Mouse (Mus musculus): ENCODE data around the gene Cep170. TPM values are rescaled to one million over a fixed set of nuclear protein-coding genes. Genes with fewer than 3 reads are reported as not detected.

The Cep170 gene
- polyA plus RNA-seq, 1 experiment, result 12.1 TPM

DNA sequence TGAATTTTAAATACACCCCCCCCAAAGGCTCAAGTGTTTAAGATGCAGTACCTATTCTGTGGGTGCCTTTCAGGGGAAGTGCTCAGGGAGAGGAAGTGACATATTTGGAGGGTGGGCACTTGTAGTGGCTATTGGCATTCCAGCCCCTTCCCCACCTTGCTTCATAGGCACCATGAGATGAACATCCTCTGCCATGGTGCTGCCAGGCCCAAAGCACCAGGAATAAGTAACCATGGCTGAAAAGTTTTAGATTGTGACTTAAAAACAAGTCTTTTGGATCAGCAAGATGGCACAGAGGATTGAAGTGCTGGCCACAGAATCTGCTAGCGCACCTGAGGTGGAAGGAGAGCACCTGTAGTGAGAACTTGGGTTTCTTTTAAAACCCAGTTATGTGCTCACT lies 113.6 kb downstream of the Cep170 start:
- Histone ChIP-seq H3K4me3 (replicated peaks; ENCODE audit: control insufficient read depth, low read depth, low read length) (no peak overlapping the region), H3K27ac (ENCODE audit: control insufficient read depth, insufficient read depth, low read depth, low read length, poor library complexity) (no peak overlapping the region), H3K4me1 (ENCODE audit: control insufficient read depth, insufficient read depth, low read length) (no peaks in the 10 kb centered on the region)
- 79% methylated on average over 1 of the region's 1 CpGs for WGBS
- TF ChIP-seq POLR2A (IDR thresholded peaks at IDR 0.05; ENCODE audit: borderline replicate concordance, control insufficient read depth, low read depth, low read length) (no peak), CTCF (IDR thresholded peaks at IDR 0.05; ENCODE audit: control insufficient read depth, insufficient read depth, low read length) (no peak)

DNA sequence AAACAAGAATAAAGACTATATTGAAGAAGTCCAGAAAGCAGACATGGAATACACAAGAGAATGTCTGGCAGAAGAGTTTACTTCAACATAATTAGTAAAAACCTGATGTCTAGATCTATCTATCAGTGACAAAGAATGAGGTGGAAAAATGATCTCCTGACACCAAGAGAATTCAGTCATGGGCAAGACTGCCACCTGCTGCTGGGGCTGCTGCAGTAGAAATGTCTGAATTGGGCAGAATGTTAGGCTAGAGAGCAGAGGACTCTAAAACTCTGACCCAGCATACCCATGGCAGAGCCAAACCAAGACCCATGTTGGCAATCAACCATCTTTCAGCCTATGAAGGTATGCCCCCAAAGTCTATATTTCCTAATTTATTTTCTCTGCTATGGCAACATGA lies 114.1 kb downstream of the Cep170 start:
- no peak overlapping the region for H3K4me3 ChIP-seq (replicated peaks; ENCODE audit: control insufficient read depth, low read depth, low read length)
- no peak overlapping the region for H3K27ac ChIP-seq (ENCODE audit: control insufficient read depth, insufficient read depth, low read depth, low read length, poor library complexity)
- no peaks in the 10 kb centered on the region for H3K4me1 ChIP-seq (ENCODE audit: control insufficient read depth, insufficient read depth, low read length)
- no peak for TF ChIP-seq POLR2A (IDR thresholded peaks at IDR 0.05; ENCODE audit: borderline replicate concordance, control insufficient read depth, low read depth, low read length)
- TF ChIP-seq CTCF (IDR thresholded peaks at IDR 0.05; ENCODE audit: control insufficient read depth, insufficient read depth, low read length), result no peak

- no peak overlapping the region for H3K4me3 ChIP-seq (replicated peaks; ENCODE audit: control insufficient read depth, low read depth, low read length)
- TF ChIP-seq POLR2A (IDR thresholded peaks at IDR 0.05; ENCODE audit: borderline replicate concordance, control insufficient read depth, low read depth, low read length) (no peak), CTCF (IDR thresholded peaks at IDR 0.05; ENCODE audit: control insufficient read depth, insufficient read depth, low read length) (no peak)
- 69% methylated on average over 3 of the region's 3 CpGs for WGBS
- H3K27ac ChIP-seq (ENCODE audit: control insufficient read depth, insufficient read depth, low read depth, low read length, poor library complexity), result no peak overlapping the region
- H3K4me1 ChIP-seq (ENCODE audit: control insufficient read depth, insufficient read depth, low read length), result no peaks in the 10 kb centered on the region
Observed at GRCm38 (mm10) chr1:176698647-176699046, 115.2 kb downstream of the Cep170 start.

- TF ChIP-seq CTCF (IDR thresholded peaks at IDR 0.05; ENCODE audit: control insufficient read depth, insufficient read depth, low read length), result no peak
- no peak for TF ChIP-seq POLR2A (IDR thresholded peaks at IDR 0.05; ENCODE audit: borderline replicate concordance, control insufficient read depth, low read depth, low read length)
- H3K4me1 ChIP-seq (ENCODE audit: control insufficient read depth, insufficient read depth, low read length), result no peaks in the 10 kb centered on the region
- H3K27ac ChIP-seq (ENCODE audit: control insufficient read depth, insufficient read depth, low read depth, low read length, poor library complexity), result no peak overlapping the region
- WGBS, result 22% methylated on average over 7 of the region's 7 CpGs
- no peak overlapping the region for H3K4me3 ChIP-seq (replicated peaks; ENCODE audit: control insufficient read depth, low read depth, low read length)
Observed at GRCm38 (mm10) chr1:176697091-176697490, 116.8 kb downstream of the Cep170 start.

DNA sequence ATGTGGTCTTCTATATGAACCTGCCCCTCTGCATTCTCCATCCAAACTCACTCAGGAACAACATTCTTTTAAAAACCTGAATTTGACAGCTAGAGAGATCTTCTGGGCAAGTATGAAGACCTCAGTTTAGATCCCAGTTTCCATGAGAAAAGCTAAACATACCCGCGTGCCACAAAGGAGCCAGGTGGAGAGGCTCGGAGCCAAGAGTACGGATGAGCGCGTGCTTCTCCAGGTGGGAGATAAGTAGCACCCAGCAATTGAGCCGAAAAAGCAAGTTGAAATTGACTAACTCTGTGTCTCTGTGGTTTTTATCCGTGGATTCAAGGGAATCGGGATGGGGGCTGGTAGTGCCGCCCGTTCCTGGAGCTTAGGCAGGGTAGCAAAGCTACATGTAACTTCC lies 122.8 kb downstream of the Cep170 start:
- Histone ChIP-seq H3K4me1 (ENCODE audit: control insufficient read depth, insufficient read depth, low read length) (no peaks in the 10 kb centered on the region), H3K27ac (ENCODE audit: control insufficient read depth, insufficient read depth, low read depth, low read length, poor library complexity) (no peak overlapping the region), H3K4me3 (replicated peaks; ENCODE audit: control insufficient read depth, low read depth, low read length) (no peak overlapping the region)
- WGBS, result 91% methylated on average over 11 of the region's 11 CpGs
- TF ChIP-seq POLR2A (IDR thresholded peaks at IDR 0.05; ENCODE audit: borderline replicate concordance, control insufficient read depth, low read depth, low read length) (no peak), CTCF (IDR thresholded peaks at IDR 0.05; ENCODE audit: control insufficient read depth, insufficient read depth, low read length) (no peak)

- TF ChIP-seq CTCF (IDR thresholded peaks at IDR 0.05; ENCODE audit: control insufficient read depth, insufficient read depth, low read length), result no peak
- TF ChIP-seq POLR2A (IDR thresholded peaks at IDR 0.05; ENCODE audit: borderline replicate concordance, control insufficient read depth, low read depth, low read length), result no peak
- WGBS, result 73% methylated on average over 6 of the region's 6 CpGs
- no peak overlapping the region for H3K4me3 ChIP-seq (replicated peaks; ENCODE audit: control insufficient read depth, low read depth, low read length)
- H3K4me1 ChIP-seq (ENCODE audit: control insufficient read depth, insufficient read depth, low read length), result no peaks in the 10 kb centered on the region
- H3K27ac ChIP-seq (ENCODE audit: control insufficient read depth, insufficient read depth, low read depth, low read length, poor library complexity), result no peak overlapping the region
Observed at GRCm38 (mm10) chr1:176688251-176688880, 125.5 kb downstream of the Cep170 start.

Other genes with a start within 250 kb of the Cep170 start
- 3.8 and 9.2 TPM in 2 replicates for gene Sdccag8, start 593 bp upstream of the Cep170 start, polyA plus RNA-seq (2011; ENCODE audit: insufficient read depth, insufficient read length, low replicate concordance, missing spikeins)

All from bone marrow, adult 2 months (tissue).